Mouse (Mus musculus) ES-E14 (cell line): Measurements from ENCODE around the gene Gm10447. TPM values are rescaled to one million over a fixed set of nuclear protein-coding genes. Genes with fewer than 3 reads are reported as not detected.

ENCODE experiments used
- DNase-seq: peaks from one replicate; pipeline ENCODE4 v3.0.0-alpha.2; 2013; ENCODE audit warnings: low read depth, low spot score
- H3K27ac ChIP-seq: 2 replicates; pipeline ENCODE4 v1.5.1; 2012; ENCODE audit warnings: low read depth, mild to moderate bottlenecking, low read length, moderate library complexity, mixed read lengths; ENCODE audit not compliant: poor library complexity, insufficient read depth, severe bottlenecking
- H3K36me3 ChIP-seq: 2 replicates; pipeline ENCODE4 v1.6.1; 2012; ENCODE audit warnings: mild to moderate bottlenecking, low read length, moderate library complexity, mixed read lengths; ENCODE audit not compliant: control insufficient read depth, poor library complexity, insufficient read depth, severe bottlenecking
- H3K4me1 ChIP-seq, 2 experiments: fragments of 150-350 bp in 1 of 2; sonication (generic) in 1 of 2; 2 replicates each; pipeline ENCODE4 v1.6.1; 2012; ENCODE audit warnings: low read length in 2 of 2, mild to moderate bottlenecking in 1 of 2, mixed read lengths in 1 of 2; ENCODE audit not compliant: control insufficient read depth in 2 of 2, insufficient read depth in 2 of 2, poor library complexity in 1 of 2
- H3K4me3 ChIP-seq, 2 experiments: fragments of 150-350 bp in 1 of 2; sonication (generic) in 1 of 2; 2 replicates each; pipeline ENCODE4 v1.5.1; 2012; ENCODE audit warnings: low read length in 2 of 2, low read depth in 1 of 2, mild to moderate bottlenecking in 1 of 2, mixed read lengths in 1 of 2; ENCODE audit not compliant: insufficient read depth in 1 of 2, poor library complexity in 1 of 2, severe bottlenecking in 1 of 2
- H3K9ac ChIP-seq: 2 replicates; pipeline ENCODE4 v1.6.1; 2012; ENCODE audit warnings: low read depth, mild to moderate bottlenecking, low read length, mixed read lengths; ENCODE audit not compliant: poor library complexity, insufficient read depth, severe bottlenecking
- H3K9me3 ChIP-seq: fragments of 150-350 bp; sonication (generic); 2 replicates; pipeline ENCODE4 v1.6.1; 2012; ENCODE audit warnings: low read depth, mild to moderate bottlenecking, low read length; ENCODE audit not compliant: control insufficient read depth, insufficient read depth
- CHD2 ChIP-seq: IDR thresholded peaks from 2 replicates; pipeline ENCODE4 v1.6.1; 2014; ENCODE audit warnings: mild to moderate bottlenecking, low read depth, low read length, inconsistent platforms
- HCFC1 ChIP-seq: IDR thresholded peaks from 2 replicates; pipeline ENCODE4 v1.6.1; 2012; ENCODE audit warnings: low read length, inconsistent platforms, borderline replicate concordance; ENCODE audit not compliant: insufficient read depth
- MAFK ChIP-seq: IDR thresholded peaks from 2 replicates; pipeline ENCODE4 v1.6.1; 2014; ENCODE audit warnings: mild to moderate bottlenecking, low read depth, low read length, inconsistent platforms; ENCODE audit not compliant: insufficient read depth
- ZC3H11A ChIP-seq: IDR thresholded peaks from 2 replicates; pipeline ENCODE4 v1.6.1; 2012; ENCODE audit warnings: low read depth, mild to moderate bottlenecking, inconsistent platforms, low read length, borderline replicate concordance
- ZNF384 ChIP-seq: IDR thresholded peaks from 2 replicates; pipeline ENCODE4 v1.6.1; 2012; ENCODE audit warnings: low read depth, low read length, inconsistent platforms
- in situ Hi-C, 2 experiments: fragments of 600-800 bp; cut with MboI; formaldehyde crosslinking; loops; one replicate each; pipeline ENCODE4 v1.15.1; 2025; ENCODE audit warnings: low sequenced_read_pairs in 2 of 2, inconsistent platforms in 1 of 2; ENCODE audit not compliant: unreplicated experiment in 2 of 2
- total RNA-seq: library from RNA; depleted of rRNA; stranded (reverse); fragments of 300-350 nt; gene quantifications from 2 replicates; pipeline ENCODE4 v1.2.3, GENCODE M21; 2012

The Gm10447 gene
- total RNA-seq, 1 experiment, result not detected

- in situ Hi-C loops, result no loop called here
- Histone ChIP-seq H3K4me3 (no peak overlapping the region), H3K4me1 (peaks cover 0 to 2% of the 10 kb centered on the region in 2 experiments; a peak in 1 of 4 replicates), H3K9ac (no peak overlapping the region), H3K27ac (no peak overlapping the region), H3K36me3 (no peaks in the 10 kb centered on the region), H3K9me3 (no peaks in the 10 kb centered on the region)
- DNase-seq, result no peak
- no peak for TF ChIP-seq HCFC1
Measured at GRCm38 (mm10) chr11:53481088-53481730, 24.3 kb upstream of the Gm10447 start.

GRCm38 (mm10) chr11:53479783-53480301 is 22.9 kb upstream of the Gm10447 start, which contains the start of the genes Gm9945 and Sowaha:
Gene Gm9945, plus strand, starts transcription at chr11:53480166.
Gene Sowaha, minus strand, starts transcription at chr11:53480274.
- DNase-seq, result no peak
- Histone ChIP-seq H3K4me1 (peaks cover 0 to 2% of the 10 kb centered on the region in 2 experiments; a peak in 1 of 4 replicates), H3K9me3 (no peaks in the 10 kb centered on the region), H3K9ac (peak within 1 kb of the TSS; percentile 15; the same call in 1 of the 2 replicates), H3K4me3 (peak within 1 kb of the TSS; percentile 61 to 67), H3K36me3 (no peaks in the 10 kb centered on the region), H3K27ac (no peak within 1 kb of the TSS)
- in situ Hi-C loops, result no loop called here
- TF ChIP-seq ZNF384 (no peak), HCFC1 (0 out of 2 replicates have a peak, but pooled peaks have one; percentile 13), ZC3H11A (no peak), CHD2 (no peak), MAFK (no peak)

GRCm38 (mm10) chr11:53479171-53479782 is 22.4 kb upstream of the Gm10447 start:
- Histone ChIP-seq H3K9me3 (no peaks in the 10 kb centered on the region), H3K36me3 (no peaks in the 10 kb centered on the region), H3K27ac (no peak overlapping the region), H3K9ac (peak overlapping the region; percentile 15; the same call in 1 of the 2 replicates), H3K4me3 (peak overlapping the region; percentile 61 to 67), H3K4me1 (peaks cover 0 to 2% of the 10 kb centered on the region in 2 experiments; a peak in 1 of 4 replicates)
- TF ChIP-seq ZC3H11A (no peak), MAFK (no peak), HCFC1 (no peak), ZNF384 (no peak), CHD2 (no peak)
- DNase-seq, result no peak
- in situ Hi-C loops, result no loop called here

- TF ChIP-seq HCFC1 (no peak), ZC3H11A (no peak), ZNF384 (no peak), MAFK (no peak), CHD2 (no peak)
- in situ Hi-C loops, result no loop called here
- Histone ChIP-seq H3K4me1 (peaks cover 0 to 2% of the 10 kb centered on the region in 2 experiments; a peak in 1 of 4 replicates), H3K27ac (no peak overlapping the region), H3K9ac (peak overlapping the region; percentile 15; the same call in 1 of the 2 replicates), H3K36me3 (no peaks in the 10 kb centered on the region), H3K9me3 (no peaks in the 10 kb centered on the region), H3K4me3 (peak overlapping the region; percentile 61 to 67)
- no peak for DNase-seq
Measured at GRCm38 (mm10) chr11:53478383-53479170, 21.7 kb upstream of the Gm10447 start.
